Mouse (Mus musculus) erythroblast, embryonic 14.5 days (primary cell): ENCODE data around the gene Tex2. TPM values are rescaled to one million over a fixed set of nuclear protein-coding genes. Genes with fewer than 3 reads are reported as not detected.

ENCODE experiments used
- H3K27me3 ChIP-seq: 2 replicates; pipeline ENCODE4 v1.6.1; 2012; ENCODE audit warnings: inconsistent platforms; ENCODE audit not compliant: control insufficient read depth
- H3K36me3 ChIP-seq: 2 replicates; pipeline ENCODE4 v1.6.1; 2012; ENCODE audit warnings: mild to moderate bottlenecking, inconsistent platforms; ENCODE audit not compliant: control insufficient read depth
- H3K4me1 ChIP-seq: 2 replicates; pipeline ENCODE4 v1.6.1; 2012; ENCODE audit warnings: inconsistent platforms; ENCODE audit not compliant: control insufficient read depth
- H3K4me3 ChIP-seq: replicated peaks from 2 replicates; pipeline ENCODE3; 2012; ENCODE audit warnings: moderate library complexity, mild to moderate bottlenecking, inconsistent platforms
- H3K9me3 ChIP-seq: 2 replicates; pipeline ENCODE4 v1.6.1; 2012; ENCODE audit warnings: low read length, inconsistent platforms, mixed read lengths; ENCODE audit not compliant: control insufficient read depth
- GATA1 ChIP-seq: IDR thresholded peaks from 2 replicates; pipeline ENCODE4 v1.6.1; 2012; ENCODE audit warnings: low read length, inconsistent platforms, mixed read lengths
- TAL1 ChIP-seq: IDR thresholded peaks from 3 replicates; pipeline ENCODE4 v1.6.1; 2012; ENCODE audit warnings: low read length, inconsistent platforms, mixed read lengths
- polyA plus RNA-seq: library from polyadenylated mRNA; stranded (reverse); fragments of >175 nt; gene quantifications from 2 replicates; pipeline ENCODE4 v1.2.3, GENCODE M21; 2012

The Tex2 gene
- polyA plus RNA-seq, 1 experiment, result 0.56 TPM

DNA sequence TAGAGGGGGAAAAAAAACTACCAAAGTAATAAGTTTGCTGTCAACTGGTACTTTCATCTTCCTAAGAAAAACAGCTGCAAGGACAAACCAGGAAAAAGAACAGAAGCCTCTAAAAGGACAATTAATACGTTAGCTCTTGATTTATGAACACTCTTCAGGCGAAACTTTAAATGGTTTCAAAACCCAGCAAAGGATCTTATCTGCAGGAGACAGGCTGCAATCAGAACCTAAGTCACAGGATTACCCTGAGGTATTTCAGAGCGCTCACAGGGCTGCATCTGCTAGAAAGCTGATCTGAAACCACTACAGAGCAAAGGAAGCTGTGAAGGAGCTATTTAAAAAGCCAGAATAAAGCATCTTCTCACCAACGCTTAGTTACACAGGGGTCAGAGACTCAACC is 131.6 kb downstream of the Tex2 start:
- TF ChIP-seq TAL1 (no peak), GATA1 (no peak)
- no peaks in the 10 kb centered on the region for H3K36me3 ChIP-seq
- peaks cover 23% of the 10 kb centered on the region for H3K4me1 ChIP-seq
- no peak overlapping the region for H3K4me3 ChIP-seq
- H3K27me3 ChIP-seq, result no peaks in the 10 kb centered on the region
- H3K9me3 ChIP-seq, result no peaks in the 10 kb centered on the region

DNA sequence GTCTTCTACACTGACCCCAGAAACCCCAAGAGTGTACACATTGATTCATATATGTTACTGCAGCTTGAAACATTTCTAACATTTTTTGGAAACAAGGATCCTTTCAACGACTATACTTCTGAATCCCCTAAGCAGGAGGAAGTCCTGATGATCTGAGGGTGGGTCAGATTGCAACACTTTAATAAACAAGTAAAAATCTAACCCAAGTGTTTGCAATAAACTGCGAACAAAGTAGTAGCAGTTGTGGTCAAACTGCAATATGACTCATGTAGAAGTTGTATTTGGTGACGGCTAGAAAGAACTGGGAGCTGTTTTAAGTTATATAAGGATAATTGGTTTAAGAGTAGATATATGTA is 132.7 kb downstream of the Tex2 start:
- H3K4me1 ChIP-seq, result peaks cover 12% of the 10 kb centered on the region

DNA sequence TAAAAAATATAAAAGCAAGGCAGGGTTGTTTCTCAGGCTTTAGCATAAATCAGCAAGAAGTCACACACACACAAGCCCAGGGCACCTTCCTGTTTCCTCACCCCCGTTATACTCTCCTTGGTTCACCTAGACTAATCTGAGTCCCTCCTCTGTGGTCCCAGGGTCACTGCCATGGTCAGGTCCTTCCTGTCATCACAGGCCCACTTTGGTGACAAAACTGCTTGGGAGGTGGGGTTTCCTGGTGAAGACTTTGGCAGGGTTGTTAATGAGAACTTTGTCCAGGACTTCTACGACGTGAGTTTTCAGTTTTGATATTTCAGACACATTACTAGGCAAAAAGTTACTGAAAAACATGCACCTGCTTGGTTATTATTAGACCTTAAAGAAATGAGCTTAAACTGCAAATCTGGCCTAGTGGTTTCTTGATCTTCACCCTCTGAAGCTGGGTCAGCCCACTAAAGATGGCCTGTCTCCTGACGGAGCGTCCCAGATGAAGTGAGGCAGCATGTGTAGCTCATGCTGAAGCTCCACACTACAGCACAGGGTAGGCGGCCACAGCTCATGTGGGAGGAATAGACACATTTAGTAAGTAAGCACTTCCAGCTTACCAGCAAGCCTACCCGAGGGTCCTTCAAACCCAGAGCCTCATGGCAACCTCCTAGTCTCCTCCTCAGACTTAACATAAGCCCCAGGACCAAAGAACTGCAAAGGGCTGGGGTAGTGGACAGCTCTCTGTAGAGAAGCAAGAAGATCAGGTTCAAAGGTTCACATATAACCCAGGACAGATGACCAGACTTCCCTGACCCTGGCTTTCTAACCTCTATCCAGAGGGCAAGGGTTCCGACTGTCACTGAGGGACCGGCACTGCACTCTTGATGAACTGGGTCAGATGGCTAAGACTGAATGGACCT is 133.3 kb downstream of the Tex2 start:
- Histone ChIP-seq H3K36me3 (no peaks in the 10 kb centered on the region), H3K27me3 (no peaks in the 10 kb centered on the region), H3K4me1 (peaks cover 9% of the 10 kb centered on the region), H3K9me3 (no peaks in the 10 kb centered on the region), H3K4me3 (no peak overlapping the region)
- no peak for TF ChIP-seq GATA1
- no peak for TF ChIP-seq TAL1

More for the DNA sequence above, 132.7 kb downstream of the Tex2 start:
- TF ChIP-seq TAL1 (no peak), GATA1 (no peak)
- Histone ChIP-seq H3K4me3 (no peak overlapping the region), H3K9me3 (no peaks in the 10 kb centered on the region), H3K27me3 (no peaks in the 10 kb centered on the region), H3K36me3 (no peaks in the 10 kb centered on the region)

DNA sequence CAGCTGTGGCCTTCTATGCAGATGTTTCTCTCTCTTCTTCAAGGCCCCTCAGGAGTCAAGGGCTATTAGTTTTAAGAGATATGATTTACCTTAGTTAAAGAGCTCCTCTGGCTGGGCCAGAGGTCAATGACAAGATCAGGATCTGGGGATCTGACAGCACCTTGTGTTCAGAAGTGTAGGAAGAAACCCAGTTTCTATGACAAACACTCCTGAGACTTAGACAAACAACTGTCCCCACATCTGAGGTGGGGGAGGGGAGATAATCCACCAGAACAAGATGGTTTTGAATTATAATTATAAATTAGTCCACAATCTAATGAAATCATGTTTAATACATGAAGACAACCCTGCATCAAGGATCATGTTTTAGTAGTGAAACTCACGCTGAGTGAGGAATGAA is 134.5 kb downstream of the Tex2 start:
- no peak for TF ChIP-seq GATA1
- no peak for TF ChIP-seq TAL1
- Histone ChIP-seq H3K4me1 (peaks cover 6% of the 10 kb centered on the region), H3K4me3 (no peak overlapping the region), H3K27me3 (no peaks in the 10 kb centered on the region), H3K9me3 (no peaks in the 10 kb centered on the region), H3K36me3 (no peaks in the 10 kb centered on the region)

DNA sequence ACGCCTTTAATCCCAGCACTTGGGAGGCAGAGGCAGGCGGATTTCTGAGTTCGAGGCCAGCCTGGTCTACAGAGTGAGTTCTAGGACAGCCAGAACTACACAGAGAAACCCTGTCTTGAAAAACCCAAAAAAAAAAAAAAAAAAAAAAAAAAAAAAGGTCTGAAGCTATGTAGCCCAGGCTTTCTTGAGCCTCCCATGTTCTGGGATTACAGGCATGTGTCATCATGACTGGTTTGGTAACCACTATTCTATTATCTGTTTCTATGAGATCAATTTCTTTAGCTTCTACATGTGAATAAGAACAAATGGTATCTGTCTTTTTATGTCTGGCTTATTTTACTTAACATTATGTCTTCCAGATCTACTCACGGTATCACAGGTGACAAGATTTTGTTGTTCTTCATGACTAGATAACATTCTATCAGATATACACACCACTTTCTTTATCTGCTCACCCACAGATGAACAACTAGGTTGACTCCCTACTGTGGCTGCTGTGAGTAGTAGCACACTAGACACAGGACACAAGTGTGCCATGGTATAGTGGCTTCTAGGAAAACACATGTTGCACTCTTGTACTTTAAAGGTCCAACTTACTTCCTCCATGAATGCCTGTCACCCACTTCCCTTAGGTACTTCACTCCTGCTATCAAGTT is 135.6 kb downstream of the Tex2 start:
- no peak for TF ChIP-seq TAL1
- TF ChIP-seq GATA1, result no peak
- peaks cover 6% of the 10 kb centered on the region for H3K4me1 ChIP-seq
- H3K36me3 ChIP-seq, result no peaks in the 10 kb centered on the region
- H3K27me3 ChIP-seq, result no peaks in the 10 kb centered on the region
- no peaks in the 10 kb centered on the region for H3K9me3 ChIP-seq
- no peak overlapping the region for H3K4me3 ChIP-seq

DNA sequence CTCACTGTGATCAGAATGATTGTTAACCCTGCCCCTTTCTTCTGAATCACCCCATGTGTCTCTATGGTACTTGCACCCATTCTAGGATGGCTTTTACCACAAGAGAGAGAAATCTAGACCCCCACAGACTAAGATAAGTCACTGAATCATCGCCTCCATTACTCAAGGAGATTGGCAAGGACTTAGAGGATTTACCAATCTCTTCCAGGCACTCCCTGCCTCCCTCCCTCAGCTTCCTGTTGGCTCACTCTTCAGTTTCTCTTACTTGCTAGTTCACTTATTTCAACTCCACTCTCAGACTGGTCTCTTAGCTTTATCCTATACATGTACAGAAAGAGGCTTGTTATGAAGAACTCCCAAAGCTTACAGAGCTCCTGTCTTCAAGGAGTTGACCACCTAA is 137.9 kb downstream of the Tex2 start:
- H3K4me1 ChIP-seq, result peaks cover 6% of the 10 kb centered on the region

DNA sequence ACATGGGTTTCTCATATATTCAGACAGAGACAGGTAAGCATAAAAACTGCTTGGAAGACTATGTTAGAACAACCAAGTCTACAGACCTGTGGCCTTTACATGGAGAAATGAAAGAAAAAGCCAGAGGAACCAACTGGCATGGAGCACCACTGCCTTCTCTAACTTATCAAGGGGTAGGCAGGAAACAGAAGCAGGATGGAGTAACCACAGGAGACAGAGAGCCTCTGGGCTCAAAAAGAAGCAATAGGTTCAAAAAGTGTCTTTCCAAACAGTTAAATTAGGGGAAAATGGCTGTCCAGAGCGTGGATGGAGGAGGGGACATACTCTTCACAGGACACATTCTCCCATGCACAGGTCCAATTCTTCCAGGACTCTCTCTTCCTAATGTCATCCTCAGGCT is 141.6 kb downstream of the Tex2 start:
- TF ChIP-seq TAL1 (no peak), GATA1 (no peak)
- H3K9me3 ChIP-seq, result no peaks in the 10 kb centered on the region
- peaks cover 7% of the 10 kb centered on the region for H3K4me1 ChIP-seq
- H3K36me3 ChIP-seq, result no peaks in the 10 kb centered on the region
- H3K4me3 ChIP-seq, result no peak overlapping the region
- no peaks in the 10 kb centered on the region for H3K27me3 ChIP-seq

More for the DNA sequence above, 137.9 kb downstream of the Tex2 start:
- Histone ChIP-seq H3K36me3 (no peaks in the 10 kb centered on the region), H3K4me3 (no peak overlapping the region), H3K9me3 (no peaks in the 10 kb centered on the region), H3K27me3 (no peaks in the 10 kb centered on the region)
- TF ChIP-seq TAL1 (no peak), GATA1 (no peak)

DNA sequence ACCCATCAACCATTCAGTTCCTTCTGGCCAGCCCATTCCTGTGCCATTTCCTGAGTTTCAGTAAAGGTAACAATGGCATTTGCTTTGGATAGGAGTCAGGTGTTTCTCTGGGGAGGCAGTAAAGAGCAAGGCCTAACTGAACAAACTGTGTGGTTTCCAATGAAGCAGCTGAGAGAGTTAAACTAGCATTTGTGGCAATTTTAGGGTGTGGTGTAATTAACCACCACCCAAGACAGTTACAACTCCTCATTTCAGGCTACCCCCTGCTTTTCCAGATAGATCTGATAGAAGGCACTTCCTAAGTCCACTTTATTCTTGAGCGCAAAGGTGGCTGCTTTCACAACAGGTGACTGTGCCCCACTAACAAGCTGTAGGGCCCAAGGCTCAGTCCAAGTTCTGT is 144.7 kb downstream of the Tex2 start:
- H3K4me3 ChIP-seq, result no peak overlapping the region
- H3K27me3 ChIP-seq, result no peaks in the 10 kb centered on the region
- no peak for TF ChIP-seq TAL1
- no peak for TF ChIP-seq GATA1
- H3K4me1 ChIP-seq, result peaks cover 7% of the 10 kb centered on the region
- H3K36me3 ChIP-seq, result no peaks in the 10 kb centered on the region
- no peaks in the 10 kb centered on the region for H3K9me3 ChIP-seq

DNA sequence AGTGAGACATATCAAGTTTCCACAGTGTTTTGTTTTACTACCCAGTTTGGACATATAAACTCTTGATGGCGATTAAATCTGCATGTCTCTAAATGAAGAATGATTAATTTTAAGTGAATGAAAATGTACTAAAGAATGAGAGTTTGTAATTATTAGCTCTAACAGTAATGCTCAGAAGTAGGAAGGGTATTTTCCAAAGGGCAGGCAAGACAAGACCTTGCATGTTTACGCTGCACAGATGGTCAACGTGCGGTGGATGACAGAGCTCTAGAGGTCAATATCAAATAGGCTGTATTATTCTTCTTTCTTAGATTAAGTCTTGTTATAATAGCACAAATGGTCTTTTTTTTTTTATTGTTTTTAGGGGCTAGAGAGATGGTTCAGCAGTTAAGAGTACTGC is 147.3 kb downstream of the Tex2 start:
- H3K9me3 ChIP-seq, result no peaks in the 10 kb centered on the region
- TF ChIP-seq GATA1 (no peak), TAL1 (no peak)
- H3K27me3 ChIP-seq, result no peaks in the 10 kb centered on the region
- H3K36me3 ChIP-seq, result no peaks in the 10 kb centered on the region
- peaks cover 16% of the 10 kb centered on the region for H3K4me1 ChIP-seq
- H3K4me3 ChIP-seq, result no peak overlapping the region

DNA sequence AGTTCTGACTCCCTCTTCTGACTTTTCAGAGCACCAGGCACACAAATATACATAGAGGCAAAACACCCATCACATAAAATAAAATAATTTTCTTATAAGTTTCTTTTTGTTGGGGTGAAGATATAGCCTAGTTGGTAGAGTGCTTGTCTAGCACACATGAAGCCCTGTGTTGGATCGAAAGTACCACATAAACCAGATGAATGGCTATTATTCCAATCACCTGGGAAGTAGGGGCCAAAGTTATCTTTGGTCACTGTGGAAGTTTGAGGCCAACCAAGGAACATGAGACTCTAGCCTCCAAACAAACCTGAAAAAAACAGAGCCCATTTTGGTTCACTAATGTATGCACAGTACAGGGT is 147.7 kb downstream of the Tex2 start:
- H3K9me3 ChIP-seq, result no peaks in the 10 kb centered on the region

More for the DNA sequence above, 147.7 kb downstream of the Tex2 start:
- no peak overlapping the region for H3K4me3 ChIP-seq
- no peaks in the 10 kb centered on the region for H3K27me3 ChIP-seq
- H3K36me3 ChIP-seq, result no peaks in the 10 kb centered on the region
- peaks cover 16% of the 10 kb centered on the region for H3K4me1 ChIP-seq
- TF ChIP-seq GATA1 (no peak), TAL1 (no peak)
